Mouse (Mus musculus): ENCODE data around the gene Hlf.

DNA sequence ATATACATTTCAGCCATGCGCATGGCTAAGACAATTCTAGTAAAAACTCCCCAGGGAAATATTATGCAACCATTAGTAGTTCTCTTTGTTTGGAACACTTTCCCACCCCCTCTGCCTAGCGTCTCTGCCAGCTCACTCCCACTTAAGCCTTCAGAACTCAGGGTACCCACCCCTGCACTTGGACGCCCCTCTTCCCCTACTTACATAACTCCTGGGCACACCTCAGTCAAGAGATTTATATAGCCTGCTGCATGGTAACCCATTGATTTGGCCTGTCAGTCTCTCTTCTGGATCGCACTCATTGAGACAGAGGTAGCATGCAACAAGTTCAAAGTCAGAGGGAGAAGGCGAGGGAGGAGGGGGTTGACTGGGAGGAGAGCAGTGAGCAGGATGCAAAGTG lies 26.3 kb upstream of the Hlf start:
- TF ChIP-seq MYOG (IDR thresholded peaks at IDR 0.05; ENCODE audit: control insufficient read depth in 1 of 3, insufficient read depth in 1 of 3, insufficient read length in 2 of 3, low read depth in 2 of 3) (no peak), POLR2A (IDR thresholded peaks at IDR 0.05; ENCODE audit: insufficient read length, low read depth) (no peak), TCF12 (IDR thresholded peaks at IDR 0.05; ENCODE audit: insufficient read depth, poor library complexity, severe bottlenecking) (no peak), MYOD1 (IDR thresholded peaks at IDR 0.05; ENCODE audit: control insufficient read depth in 1 of 3, insufficient read length in 2 of 3, low read depth in 2 of 3) (no peak), USF1 (IDR thresholded peaks at IDR 0.05; ENCODE audit: low read depth) (no peak), MAX (IDR thresholded peaks at IDR 0.05; ENCODE audit: low read depth) (no peak), POLR2AphosphoS2 (IDR thresholded peaks at IDR 0.05; ENCODE audit: insufficient read length, low read depth) (no peak)

Measured in myocyte (in vitro differentiated cells).